ENCODE assay signal across 27 mouse cellular contexts in the genomic region with DNA sequence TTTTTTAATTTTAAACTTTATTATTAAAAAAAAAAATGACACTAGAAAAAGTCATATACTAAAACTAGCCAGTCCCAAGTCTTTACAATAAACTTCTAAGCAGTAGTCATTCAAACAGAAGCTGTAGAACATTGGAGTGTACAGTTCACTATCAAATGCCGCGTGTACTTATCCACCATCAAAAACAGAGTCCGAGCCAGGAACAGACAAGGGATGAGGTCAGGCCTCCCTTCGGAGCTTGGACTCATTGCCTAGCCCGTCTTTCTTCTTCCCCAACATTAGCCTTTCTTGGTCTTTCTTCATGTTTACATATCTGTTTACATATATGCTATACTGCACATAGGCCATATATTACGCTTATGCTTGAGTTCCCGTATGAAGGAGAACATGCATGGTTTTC. TPM values are rescaled to one million over a fixed set of nuclear protein-coding genes. Genes with fewer than 3 reads are reported as not detected.
DNase-seq lines count a peak whose midpoint lies in the region; ATAC-seq lines count a peak whose summit lies in the region.
"Had no signal": no experiment of that assay in that cellular context is flagged by ENCODE, and none has a peak within 500 bp of the region (broad histone marks: within the 10 kb centered on the region; RNA-seq: fewer than 3 reads in every experiment).

No protein-coding gene starts in this region.

- H3K4me3 ChIP-seq in heart, embryonic 11.5 days (ENCODE audit: low read depth, low read length) = no peak overlapping the region
- no peak overlapping the region for H3K4me3 ChIP-seq in liver, embryonic 13.5 days (replicated peaks)
- H3K4me3 ChIP-seq in liver, embryonic 16.5 days (ENCODE audit: low read depth, low read length) = no peak overlapping the region
- H3K4me3 ChIP-seq in midbrain, embryonic 15.5 days = no peak overlapping the region
- H3K4me3 ChIP-seq in forebrain, embryonic 10.5 days = no peak overlapping the region
- H3K4me3 ChIP-seq: embryonic facial prominence, embryonic 10.5 days; embryonic facial prominence, embryonic 13.5 days; erythroblast, embryonic 14.5 days; forebrain, embryonic 13.5 days; gastrocnemius, adult 2 months; heart, embryonic 13.5 days had no signal

- no peaks in the 10 kb centered on the region for H3K9me3 ChIP-seq in heart, embryonic 11.5 days (replicated peaks; ENCODE audit: control insufficient read depth, low read length)
- no peaks in the 10 kb centered on the region for H3K9me3 ChIP-seq in liver, embryonic 13.5 days (replicated peaks)
- H3K9me3 ChIP-seq in liver, embryonic 16.5 days (replicated peaks; ENCODE audit: control insufficient read depth, low read length) = no peaks in the 10 kb centered on the region
- H3K9me3 ChIP-seq in midbrain, embryonic 15.5 days = no peaks in the 10 kb centered on the region
- H3K9me3 ChIP-seq in forebrain, embryonic 10.5 days = no peaks in the 10 kb centered on the region
- H3K9me3 ChIP-seq: embryonic facial prominence, embryonic 10.5 days; embryonic facial prominence, embryonic 13.5 days; forebrain, embryonic 13.5 days; heart, embryonic 13.5 days had no signal

- peaks cover 29% of the 10 kb centered on the region for H3K36me3 ChIP-seq in heart, embryonic 11.5 days (ENCODE audit: control insufficient read depth, insufficient read depth, low read length)
- H3K36me3 ChIP-seq in liver, embryonic 13.5 days = peaks cover 85% of the 10 kb centered on the region
- peaks cover 60% of the 10 kb centered on the region for H3K36me3 ChIP-seq in liver, embryonic 16.5 days (ENCODE audit: control insufficient read depth, insufficient read depth)
- peaks cover 5% of the 10 kb centered on the region; the same call in 1 of the 2 replicates for H3K36me3 ChIP-seq in midbrain, embryonic 15.5 days (replicated peaks)
- peaks cover 99% of the 10 kb centered on the region for H3K36me3 ChIP-seq in forebrain, embryonic 10.5 days (replicated peaks)

- no peak for ATAC-seq in heart, embryonic 11.5 days (replicated peaks; ENCODE audit: insufficient number of reproducible peaks, low FRiP score, low TSS enrichment)
- peak; percentile 46 for ATAC-seq in liver, embryonic 13.5 days (ENCODE audit: low read depth)
- ATAC-seq in liver, embryonic 16.5 days (ENCODE audit: low read depth) = peak; percentile 63
- ATAC-seq in midbrain, embryonic 15.5 days (replicated peaks) = no peak
- ATAC-seq: activated CD4-positive, CD25-positive, alpha-beta regulatory T cell, adult 4 months; forebrain, embryonic 13.5 days; forebrain, embryonic 16.5 days; hindbrain, postnatal 0 days had no signal

- no peak overlapping the region for H3K9ac ChIP-seq in heart, embryonic 11.5 days (ENCODE audit: low read depth, low read length)
- H3K9ac ChIP-seq in liver, embryonic 13.5 days = no peak overlapping the region
- H3K9ac ChIP-seq in liver, embryonic 16.5 days (ENCODE audit: low read depth, low read length) = no peak overlapping the region
- H3K9ac ChIP-seq in midbrain, embryonic 15.5 days = no peak overlapping the region
- H3K9ac ChIP-seq: embryonic facial prominence, embryonic 13.5 days; forebrain, embryonic 13.5 days; hindbrain, embryonic 14.5 days had no signal

- no peaks in the 10 kb centered on the region for H3K4me1 ChIP-seq in heart, embryonic 11.5 days (ENCODE audit: control insufficient read depth, insufficient read depth, low read length)
- peaks cover 6% of the 10 kb centered on the region; the same call in 1 of the 2 replicates for H3K4me1 ChIP-seq in liver, embryonic 13.5 days (replicated peaks)
- no peaks in the 10 kb centered on the region for H3K4me1 ChIP-seq in liver, embryonic 16.5 days (ENCODE audit: control insufficient read depth, low read depth, low read length)
- H3K4me1 ChIP-seq in midbrain, embryonic 15.5 days = 0 out of 2 replicates have a peak, but pooled peaks cover under 1% of the 10 kb centered on the region
- H3K4me1 ChIP-seq in forebrain, embryonic 10.5 days = peaks cover 9% of the 10 kb centered on the region
- H3K4me1 ChIP-seq: heart, embryonic 13.5 days had no signal

- no peak overlapping the region for H3K27ac ChIP-seq in heart, embryonic 11.5 days (ENCODE audit: low read depth, low read length)
- H3K27ac ChIP-seq in liver, embryonic 13.5 days = no peak overlapping the region
- peak overlapping the region; percentile 4; the same call in 1 of the 2 replicates for H3K27ac ChIP-seq in liver, embryonic 16.5 days (ENCODE audit: low read length)
- no peak overlapping the region for H3K27ac ChIP-seq in midbrain, embryonic 15.5 days
- no peak overlapping the region for H3K27ac ChIP-seq in forebrain, embryonic 10.5 days
- H3K27ac ChIP-seq: embryonic facial prominence, embryonic 10.5 days; embryonic facial prominence, embryonic 13.5 days; forebrain, embryonic 13.5 days; gastrocnemius, adult 2 months; heart, embryonic 13.5 days; hindbrain, embryonic 14.5 days; hindbrain, postnatal 0 days had no signal

- DNase-seq in heart, adult 11 months = peak; percentile 23
- DNase-seq in liver, embryonic 13.5 days = no peak
- DNase-seq in forebrain, embryonic 10.5 days (ENCODE audit: extremely low spot score, low spot score) = no peak
- DNase-seq: adrenal gland, adult 8-10 months; adrenal gland, postnatal 25 days; cerebellum, adult 11-12 months; cerebellum, adult 8-10 months; cerebellum, postnatal 10 days; cerebellum, postnatal 36 days; embryo, embryonic 11 days; gastrocnemius, adult 2 months; gastrocnemius, postnatal 14 days; heart, adult 18-20 months; heart, postnatal 14 days; heart, postnatal 4 days had no signal

- no peaks in the 10 kb centered on the region for H3K27me3 ChIP-seq in heart, embryonic 11.5 days (ENCODE audit: control insufficient read depth, insufficient read depth, low read length)
- H3K27me3 ChIP-seq in liver, embryonic 13.5 days = no peaks in the 10 kb centered on the region
- H3K27me3 ChIP-seq in liver, embryonic 16.5 days (ENCODE audit: control insufficient read depth, insufficient read depth, low read depth, low read length) = no peaks in the 10 kb centered on the region
- no peaks in the 10 kb centered on the region for H3K27me3 ChIP-seq in midbrain, embryonic 15.5 days (replicated peaks)
- no peaks in the 10 kb centered on the region for H3K27me3 ChIP-seq in forebrain, embryonic 10.5 days (ENCODE audit: poor library complexity, severe bottlenecking)
- H3K27me3 ChIP-seq: embryonic facial prominence, embryonic 13.5 days; forebrain, embryonic 13.5 days; heart, embryonic 13.5 days had no signal

- 92% methylated on average over 7 of the region's 7 CpGs for WGBS in heart, embryonic 11.5 days (ENCODE audit: insufficient replicate concordance)
- 83% methylated on average over 7 of the region's 7 CpGs for WGBS in liver, embryonic 13.5 days (ENCODE audit: insufficient replicate concordance)
- 82% methylated on average over 7 of the region's 7 CpGs for WGBS in liver, embryonic 16.5 days (ENCODE audit: insufficient replicate concordance)
- 96% methylated on average over 7 of the region's 7 CpGs for WGBS in midbrain, embryonic 15.5 days
- 97% methylated on average over 7 of the region's 7 CpGs for whole genome bisulfite sequencing in forebrain, embryonic 10.5 days

- H3K4me2 ChIP-seq in heart, embryonic 11.5 days = no peak overlapping the region
- H3K4me2 ChIP-seq in liver, embryonic 13.5 days = no peak overlapping the region
- H3K4me2 ChIP-seq in liver, embryonic 16.5 days (ENCODE audit: low read depth, low read length) = no peak overlapping the region
- no peak overlapping the region for H3K4me2 ChIP-seq in midbrain, embryonic 15.5 days
- H3K4me2 ChIP-seq: embryonic facial prominence, embryonic 13.5 days; forebrain, embryonic 13.5 days; heart, embryonic 13.5 days; hindbrain, embryonic 14.5 days had no signal

RNA-seq across cellular contexts. Expression of gene Cep152, which starts 9.5 kb away (rescaled TPM):
- 5.2 and 5.3 TPM in 2 replicates for polyA plus RNA-seq in heart, embryonic 11.5 days (2014; fragmentation: Nextera tagmentation; extraction: Ambion mirVana)
- 4.1 and 5.1 TPM in 2 replicates for polyA plus RNA-seq in liver, embryonic 13.5 days (2015; fragmentation: Nextera tagmentation; extraction: Ambion mirVana)
- 4.2 and 4.4 TPM in 2 replicates for polyA plus RNA-seq in liver, embryonic 16.5 days (2015; fragmentation: Nextera tagmentation; extraction: Ambion mirVana)
- 2.8 and 3.0 TPM in 2 replicates for polyA plus RNA-seq in midbrain, embryonic 15.5 days (2015; fragmentation: Nextera tagmentation; extraction: Ambion mirVana)
- polyA plus RNA-seq in forebrain, embryonic 10.5 days (2016; fragmentation: Nextera tagmentation; extraction: Ambion mirVana) = 12.4 and 12.5 TPM in 2 replicates

RNA-seq across cellular contexts. Expression of gene Eid1, which starts 57.5 kb away (rescaled TPM):
- 182 and 197 TPM in 2 replicates for polyA plus RNA-seq in heart, embryonic 11.5 days (2014; fragmentation: Nextera tagmentation; extraction: Ambion mirVana)
- 36.8 and 41.1 TPM in 2 replicates for polyA plus RNA-seq in liver, embryonic 13.5 days (2015; fragmentation: Nextera tagmentation; extraction: Ambion mirVana)
- polyA plus RNA-seq in liver, embryonic 16.5 days (2015; fragmentation: Nextera tagmentation; extraction: Ambion mirVana) = 34.2 and 34.7 TPM in 2 replicates
- 376 and 397 TPM in 2 replicates for polyA plus RNA-seq in midbrain, embryonic 15.5 days (2015; fragmentation: Nextera tagmentation; extraction: Ambion mirVana)
- polyA plus RNA-seq in forebrain, embryonic 10.5 days (2016; fragmentation: Nextera tagmentation; extraction: Ambion mirVana) = 123 and 126 TPM in 2 replicates

Comparison
In these comparisons a context has a peak if more than half of its experiments do, and no peak if none do; other contexts are left out.
1. ATAC-seq: peak in liver, embryonic 13.5 days (single experiment) and liver, embryonic 16.5 days (single experiment); none in heart, embryonic 11.5 days (single experiment) and midbrain, embryonic 15.5 days (single experiment).